Mouse (Mus musculus) limb, embryonic 11.5 days (tissue): ENCODE measurements around the gene Spry1. TPM values are rescaled to one million over a fixed set of nuclear protein-coding genes. Genes with fewer than 3 reads are reported as not detected.

ENCODE experiments used
- ATAC-seq: fragments of 200-750 bp; cut with Nextera tagmentation; 2 replicates; pipeline ENCODE4 v1.8.0; 2017; ENCODE audit warnings: low read depth; ENCODE audit not compliant: insufficient number of reproducible peaks, low FRiP score, low TSS enrichment
- DNase-seq: peaks from one replicate; pipeline ENCODE4 v3.0.0-alpha.2; 2015; ENCODE audit warnings: low spot score
- H3K27ac ChIP-seq: fragments of 300-500 bp; sonication (generic); replicated peaks from 2 replicates; pipeline ENCODE4 v1.5.1; 2014; ENCODE audit warnings: low read depth, mild to moderate bottlenecking, low read length
- H3K27me3 ChIP-seq: fragments of 300-500 bp; sonication (generic); 2 replicates; pipeline ENCODE4 v1.6.1; 2014; ENCODE audit warnings: mild to moderate bottlenecking, low read length, mixed read lengths; ENCODE audit not compliant: control insufficient read depth, insufficient read depth
- H3K36me3 ChIP-seq: fragments of 300-500 bp; sonication (generic); 2 replicates; pipeline ENCODE4 v1.6.1; 2014; ENCODE audit warnings: mild to moderate bottlenecking, low read length, moderate library complexity, mixed read lengths; ENCODE audit not compliant: control insufficient read depth, insufficient read depth
- H3K4me1 ChIP-seq: fragments of 300-500 bp; sonication (generic); 2 replicates; pipeline ENCODE4 v1.6.1; 2014; ENCODE audit warnings: low read length, mixed read lengths; ENCODE audit not compliant: control insufficient read depth, insufficient read depth
- H3K4me2 ChIP-seq: fragments of 300-500 bp; sonication (generic); 2 replicates; pipeline ENCODE4 v1.6.1; 2014; ENCODE audit warnings: low read depth, mild to moderate bottlenecking, moderate library complexity; ENCODE audit not compliant: severe bottlenecking
- H3K4me3 ChIP-seq: fragments of 300-500 bp; sonication (generic); 2 replicates; pipeline ENCODE4 v1.5.1; 2014; ENCODE audit warnings: low read depth, low read length
- H3K9ac ChIP-seq: fragments of 300-500 bp; sonication (generic); 2 replicates; pipeline ENCODE4 v1.6.1; 2014; ENCODE audit warnings: mild to moderate bottlenecking, low read length
- H3K9me3 ChIP-seq: fragments of 300-500 bp; sonication (generic); 2 replicates; pipeline ENCODE4 v1.6.1; 2016; ENCODE audit warnings: low read length; ENCODE audit not compliant: control insufficient read depth
- WGBS: fragments of 180-500 bp; shearing (Covaris S2); extraction: QIAGEN DNeasy Blood & Tissue Kit; methylation state at CpG from one replicate; pipeline ENCODE4 v1.1.7; 2014; 5-methylcytosine and 5-hydroxymethylcytosine counted together
- polyA plus RNA-seq: library from polyadenylated mRNA; unstranded; fragments of >200 nt; fragmentation: Nextera tagmentation; extraction: Ambion mirVana; gene quantifications from 2 replicates; pipeline ENCODE4 v1.2.1, GENCODE M21; 2014

Spry1 gene
- polyA plus RNA-seq, 1 experiment from 2014 or later = 18.5 TPM

DNA sequence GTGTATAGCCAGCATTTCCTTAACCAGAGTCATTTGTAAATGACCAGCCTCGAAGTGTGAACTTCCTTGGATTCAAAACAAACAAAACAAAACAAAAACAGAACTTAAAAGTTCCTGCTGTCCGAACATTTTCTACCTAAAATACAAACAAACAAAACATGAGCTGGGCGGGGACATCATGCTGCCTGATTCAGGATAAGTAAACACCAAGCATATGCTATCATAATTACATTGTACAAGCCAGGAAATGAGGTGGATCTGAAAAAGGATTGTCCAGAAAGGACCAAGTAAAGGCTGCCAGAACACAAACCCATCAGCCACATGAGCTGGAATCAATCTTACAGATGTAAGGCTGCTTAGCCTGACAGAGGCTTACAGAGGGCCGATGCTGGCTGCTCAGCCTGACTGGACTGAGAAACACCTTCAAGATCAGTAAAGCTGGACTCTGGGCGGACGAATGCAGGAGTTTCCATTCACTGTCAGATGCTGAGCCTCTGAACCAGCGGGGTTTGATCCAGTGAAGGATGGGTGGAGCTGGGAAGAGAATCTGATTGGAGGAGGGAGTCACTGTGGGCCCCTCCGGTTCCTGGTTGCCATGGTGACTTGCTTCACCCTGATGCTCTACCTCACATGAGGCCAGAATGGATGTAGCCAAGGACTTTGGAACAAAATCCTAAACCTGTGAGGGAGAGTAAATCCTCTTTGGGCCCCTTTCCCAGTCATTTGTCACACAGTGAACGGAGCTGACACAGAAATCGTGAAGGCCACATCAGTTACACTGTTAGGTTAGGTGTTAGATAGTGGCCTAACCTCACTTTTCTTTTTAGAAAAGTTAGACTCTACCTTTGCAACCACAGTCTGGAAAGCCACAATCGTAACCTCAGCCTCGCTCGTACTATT lies 34.5 kb upstream of the Spry1 start:
- Histone ChIP-seq H3K9me3 (no peaks in the 10 kb centered on the region), H3K27me3 (no peaks in the 10 kb centered on the region), H3K4me1 (no peaks in the 10 kb centered on the region), H3K9ac (no peak overlapping the region), H3K4me3 (no peak overlapping the region), H3K27ac (no peak overlapping the region), H3K4me2 (no peak overlapping the region), H3K36me3 (no peaks in the 10 kb centered on the region)
- WGBS = 71% methylated on average over 13 of the region's 13 CpGs
- DNase-seq = no peak
- no peak for ATAC-seq

DNA sequence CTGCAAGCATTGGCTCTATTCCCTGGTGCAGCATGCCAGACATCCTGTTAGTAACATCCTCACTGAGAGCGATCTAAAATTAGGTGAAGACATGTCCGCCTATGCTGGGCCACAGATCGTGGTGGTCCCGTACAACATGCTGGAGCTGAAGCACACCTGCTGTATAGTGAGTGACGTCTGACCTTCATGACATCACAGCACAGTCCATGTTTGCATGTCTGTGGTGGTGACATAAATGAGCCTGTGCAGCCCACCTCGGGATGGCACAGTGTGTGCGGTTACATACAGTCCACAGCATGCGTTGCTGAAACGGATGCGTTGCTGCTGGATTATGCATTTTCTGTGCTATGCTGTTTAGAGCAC lies 33.9 kb upstream of the Spry1 start:
- H3K4me3 ChIP-seq = no peak overlapping the region
- 89% methylated on average over 10 of the region's 10 CpGs for WGBS
- no peak for DNase-seq
- H3K9ac ChIP-seq = no peak overlapping the region
- H3K4me2 ChIP-seq = no peak overlapping the region
- H3K9me3 ChIP-seq = no peaks in the 10 kb centered on the region
- no peaks in the 10 kb centered on the region for H3K27me3 ChIP-seq
- no peaks in the 10 kb centered on the region for H3K4me1 ChIP-seq
- H3K36me3 ChIP-seq = no peaks in the 10 kb centered on the region
- no peak overlapping the region for H3K27ac ChIP-seq
- ATAC-seq = no peak

DNA sequence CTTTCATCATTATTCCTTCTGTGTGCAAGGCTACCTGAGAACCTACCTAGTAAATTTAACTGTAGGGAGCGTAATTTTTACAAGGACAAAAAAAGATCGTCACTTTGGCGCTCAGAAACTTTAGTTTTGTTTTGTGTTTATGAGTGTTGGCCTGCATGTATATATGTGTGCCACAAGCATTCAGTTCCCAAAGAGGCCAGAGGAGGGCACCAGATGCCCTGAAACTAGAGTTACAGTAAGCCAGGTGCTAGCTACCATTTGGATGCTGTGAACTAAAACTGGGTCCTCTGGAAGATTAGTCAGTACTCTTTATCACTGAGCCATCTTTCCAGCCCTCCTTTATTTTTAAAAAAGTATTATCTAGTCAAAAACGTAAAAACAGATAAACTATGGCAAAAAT lies 30.8 kb upstream of the Spry1 start:
- Histone ChIP-seq H3K9ac (no peak overlapping the region), H3K9me3 (no peaks in the 10 kb centered on the region), H3K4me3 (no peak overlapping the region), H3K27me3 (no peaks in the 10 kb centered on the region), H3K36me3 (no peaks in the 10 kb centered on the region), H3K4me1 (no peaks in the 10 kb centered on the region), H3K27ac (no peak overlapping the region), H3K4me2 (no peak overlapping the region)
- no peak for DNase-seq
- no peak for ATAC-seq
- WGBS = 89% methylated on average over 4 of the region's 4 CpGs

DNA sequence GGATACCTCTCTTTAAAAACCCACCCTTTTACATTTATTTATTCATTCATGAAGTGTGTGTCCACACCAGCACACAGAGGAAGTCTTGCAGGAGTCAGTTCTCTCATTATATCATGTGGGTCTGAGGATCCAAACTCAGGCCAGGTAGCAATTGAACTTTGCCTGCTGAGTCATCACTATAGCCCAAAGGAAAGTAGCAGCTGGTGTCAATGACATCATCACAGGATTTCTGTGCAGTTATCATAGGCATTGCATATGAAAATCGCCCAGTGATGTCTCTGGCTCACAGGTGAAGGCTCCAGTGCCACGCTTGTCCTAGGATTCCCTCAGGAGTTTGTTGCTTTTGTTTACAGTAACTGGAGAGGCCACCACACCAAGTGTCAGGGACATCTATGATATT lies 29.1 kb upstream of the Spry1 start:
- no peaks in the 10 kb centered on the region for H3K36me3 ChIP-seq
- H3K27me3 ChIP-seq = no peaks in the 10 kb centered on the region
- H3K9ac ChIP-seq = no peak overlapping the region
- H3K27ac ChIP-seq = no peak overlapping the region
- H3K4me3 ChIP-seq = no peak overlapping the region
- no peaks in the 10 kb centered on the region for H3K4me1 ChIP-seq
- ATAC-seq (no peak), DNase-seq (no peak)
- WGBS = 93% methylated on average over 2 of the region's 2 CpGs
- no peaks in the 10 kb centered on the region for H3K9me3 ChIP-seq
- no peak overlapping the region for H3K4me2 ChIP-seq

DNA sequence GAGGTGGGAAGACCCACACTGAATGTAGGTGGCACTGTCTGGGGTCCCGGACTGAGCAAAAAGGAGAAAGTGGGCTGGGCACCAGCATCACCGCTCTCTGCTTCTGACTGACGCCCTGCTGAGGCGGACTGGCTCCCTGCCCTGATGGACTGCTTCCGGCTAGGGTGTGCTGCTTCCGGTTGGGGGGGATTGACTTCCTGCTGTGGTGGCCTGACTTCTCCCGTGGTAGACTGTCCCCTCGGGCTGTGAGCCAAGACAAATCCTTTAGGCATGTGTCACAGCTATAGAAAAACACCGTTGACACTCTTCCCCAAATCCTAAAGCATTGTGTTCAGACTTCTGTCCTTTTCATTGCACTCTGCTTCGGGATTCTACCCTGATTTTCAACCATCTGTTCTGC lies 26.0 kb upstream of the Spry1 start:
- WGBS = 81% methylated on average over 10 of the region's 10 CpGs
- ATAC-seq = no peak
- no peak overlapping the region for H3K4me3 ChIP-seq
- peaks cover 6% of the 10 kb centered on the region; the same call in 1 of the 2 replicates for H3K4me1 ChIP-seq
- no peak overlapping the region for H3K27ac ChIP-seq
- H3K9ac ChIP-seq = no peak overlapping the region
- H3K4me2 ChIP-seq = no peak overlapping the region
- H3K36me3 ChIP-seq = no peaks in the 10 kb centered on the region
- H3K9me3 ChIP-seq = no peaks in the 10 kb centered on the region
- H3K27me3 ChIP-seq = no peaks in the 10 kb centered on the region
- DNase-seq = no peak

DNA sequence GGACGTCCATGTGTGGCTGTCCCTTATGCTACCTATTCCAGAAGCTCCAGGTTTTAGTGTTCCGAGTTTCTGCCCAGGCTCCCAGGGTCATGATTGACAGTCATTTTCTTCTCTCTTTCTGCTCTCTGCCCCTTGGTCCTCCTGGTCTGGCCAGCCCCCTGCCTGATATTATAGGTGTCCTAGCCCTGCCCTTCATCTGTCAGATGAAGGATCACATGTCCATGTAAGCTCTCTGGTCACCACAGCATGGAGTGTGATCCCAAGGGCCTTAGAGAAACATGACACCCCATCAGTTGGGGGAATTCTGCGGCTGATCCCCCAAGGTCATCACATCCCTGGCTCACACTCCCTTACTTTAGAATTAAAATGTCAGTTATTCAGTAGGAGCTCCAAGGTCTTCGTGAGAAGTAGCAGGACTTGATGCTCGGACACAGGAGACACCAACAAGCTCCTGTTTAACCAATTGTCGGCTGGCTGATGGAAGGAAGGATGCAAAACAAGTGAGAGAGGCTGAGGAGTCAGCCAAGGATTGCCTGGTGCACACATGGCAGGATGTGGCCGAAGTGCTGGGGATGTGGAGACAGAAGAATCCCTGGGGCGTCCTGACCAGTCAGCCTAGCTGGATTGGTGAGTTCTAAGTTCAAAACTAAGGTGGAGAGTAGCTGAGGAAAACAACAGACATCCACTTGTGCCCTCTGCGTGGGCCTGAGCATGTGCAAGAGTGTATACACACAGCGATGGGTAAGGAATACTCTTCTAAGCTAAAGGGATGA lies 24.7 kb upstream of the Spry1 start:
- no peaks in the 10 kb centered on the region for H3K36me3 ChIP-seq

DNA sequence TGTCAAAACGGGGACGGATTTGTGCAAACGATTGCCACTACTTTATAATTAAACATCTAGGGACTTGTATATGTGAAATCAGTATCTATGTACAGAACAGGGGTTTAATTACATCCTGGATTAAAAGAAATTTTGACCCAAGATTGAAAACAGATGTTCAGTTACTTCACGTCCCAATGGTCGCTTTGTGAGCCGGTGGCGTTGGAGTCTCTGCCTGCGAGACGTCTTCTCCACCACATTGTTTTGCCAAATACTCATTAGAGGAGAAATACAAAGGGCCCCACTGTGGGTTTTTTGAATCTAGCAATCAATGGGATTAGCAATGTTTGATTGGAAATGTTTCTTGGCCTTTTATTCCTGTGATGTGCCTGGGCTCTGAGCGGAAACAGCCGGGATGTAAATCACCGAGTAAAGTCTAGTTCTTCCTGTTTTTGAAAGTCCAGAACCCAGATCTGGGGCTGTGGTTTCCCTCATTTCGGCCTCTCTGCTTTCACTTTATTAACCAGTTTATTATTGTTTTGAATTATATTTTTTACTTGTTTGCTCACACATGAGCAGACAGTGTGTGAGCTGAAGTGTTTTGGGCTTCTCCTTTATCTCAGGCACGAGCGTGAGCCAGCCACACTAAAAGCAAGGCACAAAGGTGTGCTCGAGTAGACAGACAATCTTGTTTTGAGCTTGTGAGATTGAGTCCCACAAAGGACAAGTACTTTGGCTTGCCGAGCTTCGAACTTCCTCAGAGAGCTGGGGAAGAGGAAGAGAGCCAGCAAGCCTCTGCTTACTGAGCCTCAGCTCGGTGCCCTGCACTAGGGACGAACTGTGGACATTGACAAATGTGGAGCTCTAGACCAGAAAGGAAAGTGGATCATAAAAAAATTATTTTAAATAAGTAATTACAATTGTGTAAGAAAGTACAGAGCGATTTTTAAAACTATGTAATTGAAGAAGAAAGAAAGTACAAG lies 22.9 kb upstream of the Spry1 start:
- 0 out of 2 replicates have a peak overlapping the region, but pooled peaks have one; percentile 18 for H3K27ac ChIP-seq
- H3K4me2 ChIP-seq = 0 out of 2 replicates have a peak overlapping the region, but pooled peaks have one; percentile 16
- no peaks in the 10 kb centered on the region for H3K27me3 ChIP-seq
- no peak for ATAC-seq
- no peaks in the 10 kb centered on the region for H3K9me3 ChIP-seq
- DNase-seq = peak; percentile 46
- 43% methylated on average over 21 of the region's 21 CpGs for WGBS
- H3K4me3 ChIP-seq = no peak overlapping the region
- H3K9ac ChIP-seq = no peak overlapping the region
- H3K36me3 ChIP-seq = no peaks in the 10 kb centered on the region
- peaks cover 6% of the 10 kb centered on the region; the same call in 1 of the 2 replicates for H3K4me1 ChIP-seq

More for the DNA sequence above, 24.7 kb upstream of the Spry1 start:
- no peak overlapping the region for H3K4me3 ChIP-seq
- no peaks in the 10 kb centered on the region for H3K9me3 ChIP-seq
- H3K9ac ChIP-seq = no peak overlapping the region
- peaks cover 6% of the 10 kb centered on the region; the same call in 1 of the 2 replicates for H3K4me1 ChIP-seq
- H3K4me2 ChIP-seq = no peak overlapping the region
- 76% methylated on average over 10 of the region's 10 CpGs for WGBS
- DNase-seq (no peak), ATAC-seq (no peak)
- H3K27me3 ChIP-seq = no peaks in the 10 kb centered on the region
- H3K27ac ChIP-seq = no peak overlapping the region

DNA sequence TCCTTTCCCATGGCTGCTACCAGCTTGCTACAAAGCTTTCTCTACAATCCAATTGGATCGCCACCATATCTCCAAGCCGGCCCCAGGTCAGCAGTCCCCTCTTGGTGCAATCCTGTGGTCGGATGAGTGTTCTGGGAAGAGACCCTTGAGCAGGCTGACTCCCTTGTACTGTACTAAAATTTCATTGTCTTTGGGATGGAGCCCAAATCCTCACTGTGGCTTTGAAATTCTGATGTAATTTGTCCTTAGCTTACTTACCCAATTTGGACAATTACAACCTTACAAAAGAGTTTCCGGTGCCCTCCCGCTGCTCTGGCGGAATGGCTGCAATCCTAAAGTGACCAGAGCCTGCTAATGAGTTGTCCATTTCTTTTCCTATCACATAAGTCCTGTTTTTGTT lies 7.5 kb upstream of the Spry1 start:
- Histone ChIP-seq H3K4me3 (no peak overlapping the region), H3K36me3 (no peaks in the 10 kb centered on the region), H3K27me3 (no peaks in the 10 kb centered on the region), H3K4me1 (no peaks in the 10 kb centered on the region), H3K9ac (no peak overlapping the region), H3K27ac (no peak overlapping the region), H3K9me3 (no peaks in the 10 kb centered on the region), H3K4me2 (no peak overlapping the region)
- WGBS = 88% methylated on average over 6 of the region's 6 CpGs
- ATAC-seq (no peak), DNase-seq (no peak)
